Mouse (Mus musculus) heart, embryonic 11.5 days (tissue): Measurements from ENCODE around the gene Pip4k2c. TPM values are rescaled to one million over a fixed set of nuclear protein-coding genes. Genes with fewer than 3 reads are reported as not detected.
"Not testable (repeated sequence)": the region's sequence is repeated elsewhere in the genome, so short reads cannot be mapped to it uniquely, and the experiment has no call there.

Experiments used
- ATAC-seq: fragments of 200-750 bp; cut with Nextera tagmentation; replicated peaks from 2 replicates; pipeline ENCODE4 v1.8.0; 2017; ENCODE audit warnings: moderate library complexity; ENCODE audit not compliant: insufficient number of reproducible peaks, low FRiP score, low TSS enrichment
- H3K27ac ChIP-seq: fragments of 300-500 bp; sonication (generic); 2 replicates; pipeline ENCODE4 v1.5.1; 2014; ENCODE audit warnings: mild to moderate bottlenecking, low read depth, low read length
- H3K27me3 ChIP-seq: fragments of 300-500 bp; sonication (generic); 2 replicates; pipeline ENCODE4 v1.6.1; 2014; ENCODE audit warnings: mild to moderate bottlenecking, low read length, mixed read lengths; ENCODE audit not compliant: control insufficient read depth, insufficient read depth
- H3K36me3 ChIP-seq: fragments of 300-500 bp; sonication (generic); 2 replicates; pipeline ENCODE4 v1.6.1; 2014; ENCODE audit warnings: mild to moderate bottlenecking, low read length, moderate library complexity, mixed read lengths; ENCODE audit not compliant: control insufficient read depth, insufficient read depth
- H3K4me1 ChIP-seq: fragments of 300-500 bp; sonication (generic); 2 replicates; pipeline ENCODE4 v1.6.1; 2014; ENCODE audit warnings: low read length; ENCODE audit not compliant: control insufficient read depth, insufficient read depth
- H3K4me2 ChIP-seq: fragments of 300-500 bp; sonication (generic); 2 replicates; pipeline ENCODE4 v1.6.1; 2014; ENCODE audit warnings: mild to moderate bottlenecking, moderate library complexity
- H3K4me3 ChIP-seq: fragments of 300-500 bp; sonication (generic); 2 replicates; pipeline ENCODE4 v1.5.1; 2014; ENCODE audit warnings: low read depth, low read length
- H3K9ac ChIP-seq: fragments of 300-500 bp; sonication (generic); 2 replicates; pipeline ENCODE4 v1.6.1; 2014; ENCODE audit warnings: mild to moderate bottlenecking, low read depth, low read length, moderate library complexity
- H3K9me3 ChIP-seq: fragments of 300-500 bp; sonication (generic); replicated peaks from 2 replicates; pipeline ENCODE4 v1.6.1; 2016; ENCODE audit warnings: low read length; ENCODE audit not compliant: control insufficient read depth
- whole genome bisulfite sequencing: fragments of 180-500 bp; shearing (Covaris S2); extraction: QIAGEN DNeasy Blood & Tissue Kit; methylation state at CpG from one replicate; pipeline ENCODE4 v1.1.7; 2014; ENCODE audit not compliant: insufficient replicate concordance; 5-methylcytosine and 5-hydroxymethylcytosine counted together
- polyA plus RNA-seq: library from polyadenylated mRNA; unstranded; fragments of >200 nt; fragmentation: Nextera tagmentation; extraction: Ambion mirVana; gene quantifications from 2 replicates; pipeline ENCODE4 v1.2.1, GENCODE M21; 2014

Pip4k2c gene
- polyA plus RNA-seq, 1 experiment from 2014 or later, result 20.8 TPM

DNA sequence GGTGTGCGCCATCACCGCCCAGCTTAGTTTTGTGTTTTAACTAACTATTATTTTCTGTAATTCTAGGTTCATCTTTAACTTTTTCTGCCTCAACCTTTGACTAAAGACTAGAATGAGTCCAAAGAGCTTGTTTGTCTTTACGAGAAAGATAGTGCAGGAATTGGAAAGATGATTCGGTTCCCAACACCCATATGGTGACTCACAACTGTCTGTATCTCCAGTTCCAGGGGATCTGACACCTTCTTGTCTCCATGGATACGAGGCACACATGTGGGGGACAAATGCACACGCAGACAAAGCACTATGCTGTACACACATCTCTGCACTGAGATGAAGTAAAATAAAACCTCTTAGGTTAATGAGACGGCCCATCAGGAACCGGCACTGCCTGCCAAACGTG, 51.3 kb downstream of the Pip4k2c start:
- Histone ChIP-seq H3K4me3 (no peak overlapping the region), H3K9me3 (no peaks in the 10 kb centered on the region), H3K9ac (no peak overlapping the region), H3K27ac (no peak overlapping the region), H3K27me3 (peaks cover 16% of the 10 kb centered on the region; the same call in 1 of the 2 replicates), H3K36me3 (no peaks in the 10 kb centered on the region), H3K4me2 (no peak overlapping the region), H3K4me1 (0 out of 2 replicates have a peak, but pooled peaks cover 4% of the 10 kb centered on the region)
- ATAC-seq, result no peak
- WGBS, result 79% methylated on average over 9 of the region's 9 CpGs

DNA sequence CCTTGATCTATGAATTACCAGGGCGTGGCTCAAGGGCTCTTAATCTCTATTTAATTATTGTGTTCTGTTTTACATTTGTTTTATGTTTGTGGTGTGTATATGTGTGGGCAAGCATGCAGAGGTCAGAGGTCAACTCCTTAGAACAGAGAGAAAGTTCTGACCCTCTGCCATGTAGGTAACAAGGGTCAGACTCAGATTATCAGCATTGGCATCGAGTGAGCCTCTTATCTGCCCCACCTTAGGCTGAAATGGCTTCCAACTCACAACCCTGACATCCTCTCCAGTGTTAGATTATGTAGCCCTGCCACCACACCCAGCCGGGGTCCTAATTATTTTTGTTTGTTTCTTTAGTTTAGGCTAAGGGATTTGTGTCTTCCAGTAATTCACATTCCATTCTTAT, 52.9 kb downstream of the Pip4k2c start:
- ATAC-seq, result no peak
- Histone ChIP-seq H3K27me3 (peaks cover 5% of the 10 kb centered on the region; the same call in 1 of the 2 replicates), H3K4me1 (no peaks in the 10 kb centered on the region), H3K9me3 (no peaks in the 10 kb centered on the region), H3K4me3 (no peak overlapping the region), H3K4me2 (no peak overlapping the region), H3K9ac (no peak overlapping the region), H3K27ac (no peak overlapping the region), H3K36me3 (no peaks in the 10 kb centered on the region)
- WGBS, result 61% methylated on average over 3 of the region's 3 CpGs

DNA sequence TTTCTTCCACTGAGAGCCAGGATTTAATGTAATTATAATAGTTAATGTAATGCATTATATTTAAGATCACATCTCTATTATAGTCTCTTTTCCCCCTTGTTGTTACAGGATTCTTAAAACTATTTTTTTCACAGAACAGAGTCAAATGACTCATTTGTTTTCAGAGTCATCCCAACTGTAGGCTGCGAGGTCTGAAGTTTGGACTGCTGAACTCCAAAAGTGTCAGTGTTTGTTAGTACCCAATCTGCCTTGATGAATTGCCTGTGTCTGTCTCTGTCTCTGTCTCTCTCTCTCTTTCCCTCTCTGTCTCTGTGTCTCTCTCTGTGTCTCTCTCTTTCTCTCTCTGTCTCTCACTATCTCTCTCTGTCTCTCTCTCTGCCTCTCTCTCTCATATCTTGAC, 54.9 kb downstream of the Pip4k2c start:
- Histone ChIP-seq H3K4me3 (no peak overlapping the region), H3K9ac (no peak overlapping the region), H3K27me3 (no peaks in the 10 kb centered on the region), H3K9me3 (no peaks in the 10 kb centered on the region), H3K27ac (no peak overlapping the region), H3K36me3 (no peaks in the 10 kb centered on the region), H3K4me2 (no peak overlapping the region), H3K4me1 (no peaks in the 10 kb centered on the region)
- WGBS, result 67% methylated on average over 1 of the region's 1 CpGs
- no peak for ATAC-seq

DNA sequence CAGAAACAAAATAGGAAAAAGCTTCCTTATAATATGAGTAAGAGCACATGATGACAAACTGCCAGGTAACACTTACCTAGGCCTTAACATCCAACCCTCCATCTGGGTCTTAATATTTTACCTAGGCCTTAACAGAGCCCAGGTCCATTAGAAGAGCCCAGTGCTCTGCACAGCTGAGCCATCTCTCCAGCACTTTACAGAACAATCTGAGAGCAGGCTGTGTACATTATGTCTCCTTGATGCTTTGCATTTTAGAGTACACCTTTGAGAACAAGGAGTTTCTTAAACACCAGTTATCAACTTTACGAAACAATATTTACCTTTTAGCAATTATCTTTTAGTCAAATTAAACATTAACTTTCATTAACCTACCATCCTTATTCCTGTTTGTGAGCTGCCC, 55.3 kb downstream of the Pip4k2c start:
- H3K9me3 ChIP-seq, result no peaks in the 10 kb centered on the region
- no peaks in the 10 kb centered on the region for H3K27me3 ChIP-seq
- WGBS, result 78% methylated on average over 1 of the region's 1 CpGs
- H3K36me3 ChIP-seq, result no peaks in the 10 kb centered on the region
- H3K4me3 ChIP-seq, result no peak overlapping the region
- H3K9ac ChIP-seq, result no peak overlapping the region
- no peaks in the 10 kb centered on the region for H3K4me1 ChIP-seq
- H3K4me2 ChIP-seq, result no peak overlapping the region
- no peak overlapping the region for H3K27ac ChIP-seq
- no peak for ATAC-seq

DNA sequence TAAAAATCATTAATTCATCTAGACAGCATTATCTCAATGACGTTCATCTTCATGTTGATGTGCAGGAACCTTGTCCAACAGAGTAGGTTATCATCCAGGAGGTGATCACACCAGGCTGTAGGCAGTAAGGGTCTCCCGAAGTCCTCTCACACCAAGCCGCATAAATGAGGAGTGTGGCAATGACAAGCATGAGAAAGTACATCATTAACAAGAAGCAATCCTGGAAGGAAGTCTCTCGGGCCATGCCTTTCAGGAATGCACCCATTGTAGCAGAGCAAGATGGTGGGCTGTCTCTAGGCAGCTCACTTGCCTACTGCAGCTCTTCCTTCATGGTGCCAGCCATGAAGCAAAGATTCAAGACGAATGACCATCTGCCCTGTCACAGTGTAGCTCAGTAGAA, 56.7 kb downstream of the Pip4k2c start:
- no peak overlapping the region for H3K27ac ChIP-seq
- WGBS, result 83% methylated on average over 5 of the region's 5 CpGs

DNA sequence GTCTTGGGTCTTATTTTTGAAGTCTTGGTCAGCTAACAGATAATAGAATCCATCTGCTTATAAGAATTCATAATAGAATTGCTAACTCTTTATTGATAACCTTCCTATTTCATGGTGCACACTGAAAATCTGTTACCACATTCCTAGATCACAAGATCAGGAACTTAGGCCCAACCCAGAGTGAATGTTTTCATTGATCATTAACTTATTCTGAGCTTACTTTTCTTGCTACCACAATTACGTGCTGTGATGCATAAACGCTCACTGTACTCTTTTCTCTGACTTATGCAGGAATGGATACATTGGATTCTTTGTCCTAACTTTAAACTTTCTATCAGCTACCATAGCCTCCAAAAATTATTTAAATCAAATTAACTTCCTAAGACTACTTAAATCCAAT, 57.1 kb downstream of the Pip4k2c start:
- H3K27me3 ChIP-seq, result no peaks in the 10 kb centered on the region
- H3K9me3 ChIP-seq, result no peaks in the 10 kb centered on the region
- ATAC-seq, result no peak
- H3K27ac ChIP-seq, result no peak overlapping the region
- H3K36me3 ChIP-seq, result no peaks in the 10 kb centered on the region
- no peak overlapping the region for H3K4me3 ChIP-seq
- no peak overlapping the region for H3K9ac ChIP-seq
- 76% methylated on average over 2 of the region's 2 CpGs for WGBS
- H3K4me2 ChIP-seq, result no peak overlapping the region
- H3K4me1 ChIP-seq, result no peaks in the 10 kb centered on the region

More for the DNA sequence above, 56.7 kb downstream of the Pip4k2c start:
- H3K4me3 ChIP-seq, result no peak overlapping the region
- no peaks in the 10 kb centered on the region for H3K27me3 ChIP-seq
- ATAC-seq, result no peak
- no peaks in the 10 kb centered on the region for H3K9me3 ChIP-seq
- no peak overlapping the region for H3K4me2 ChIP-seq
- H3K9ac ChIP-seq, result no peak overlapping the region
- no peaks in the 10 kb centered on the region for H3K4me1 ChIP-seq
- H3K36me3 ChIP-seq, result no peaks in the 10 kb centered on the region

DNA sequence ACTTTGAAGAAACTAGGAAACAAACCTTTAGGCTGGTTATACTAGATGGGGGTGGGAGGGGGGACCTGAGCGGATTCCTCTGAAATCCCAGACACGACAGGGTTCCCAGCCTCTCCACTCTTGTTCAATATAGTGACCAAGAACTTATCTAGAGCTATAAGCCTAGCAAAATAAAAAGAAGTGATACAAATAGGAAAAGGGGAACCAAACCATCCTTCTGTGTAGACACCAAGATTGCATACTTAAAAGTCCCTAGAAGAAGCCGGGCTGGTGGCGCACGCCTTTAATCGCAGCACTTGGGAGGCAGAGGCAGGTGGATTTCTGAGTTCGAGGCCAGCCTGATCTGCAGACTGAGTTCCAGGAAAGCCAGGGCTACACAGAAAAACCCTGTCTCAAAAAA, 58.1 kb downstream of the Pip4k2c start:
- Histone ChIP-seq H3K27ac (no peak overlapping the region), H3K27me3 (no peaks in the 10 kb centered on the region), H3K4me2 (no peak overlapping the region), H3K36me3 (no peaks in the 10 kb centered on the region), H3K4me3 (no peak overlapping the region), H3K9me3 (no peaks in the 10 kb centered on the region), H3K9ac (no peak overlapping the region), H3K4me1 (no peaks in the 10 kb centered on the region)
- WGBS, result 93% methylated on average over 7 of the region's 7 CpGs
- ATAC-seq, result no peak

DNA sequence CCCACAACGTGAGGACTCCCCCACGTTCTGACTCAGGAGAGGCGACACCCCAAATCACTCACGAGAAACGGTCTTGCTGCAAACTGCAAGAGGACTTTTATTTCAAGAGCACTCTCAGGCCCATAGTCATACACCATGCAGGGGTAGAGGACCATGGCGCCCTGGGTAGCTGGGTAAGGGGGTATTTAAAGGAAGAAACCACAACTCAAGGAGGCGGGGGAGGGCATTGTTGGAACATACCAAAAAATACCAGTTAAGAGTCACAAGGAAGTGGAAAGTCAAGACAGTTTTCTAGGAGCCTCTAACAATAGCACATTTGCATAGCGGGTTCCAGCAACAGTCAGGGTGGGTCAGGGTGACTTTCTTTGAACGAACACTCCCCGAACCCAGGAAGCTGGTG, 58.8 kb downstream of the Pip4k2c start:
- 81% methylated on average over 10 of the region's 10 CpGs for WGBS
- not testable (repeated sequence) for H3K36me3 ChIP-seq, H3K9ac ChIP-seq, H3K4me1 ChIP-seq, H3K4me3 ChIP-seq, H3K27me3 ChIP-seq, ATAC-seq, H3K9me3 ChIP-seq, H3K27ac ChIP-seq, H3K4me2 ChIP-seq

DNA sequence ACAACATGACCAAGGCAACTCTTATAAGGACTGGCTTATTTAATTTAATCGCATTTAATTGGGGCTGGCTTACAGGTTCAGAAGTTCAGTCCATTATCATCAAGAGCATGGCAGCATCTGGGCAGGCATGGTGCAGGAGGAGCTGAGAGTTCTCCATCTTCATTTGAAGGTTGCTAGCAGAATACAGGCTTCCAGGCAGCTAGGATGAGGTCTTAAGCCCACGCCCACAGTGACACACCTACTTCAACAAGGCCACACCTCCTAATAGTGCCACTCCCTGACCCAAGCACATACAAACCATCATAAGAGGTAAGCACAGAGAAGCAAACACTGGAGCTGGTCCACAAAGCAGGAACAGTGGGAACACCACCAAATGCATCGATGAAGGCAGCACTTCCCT, 60.2 kb downstream of the Pip4k2c start:
- 76% methylated on average over 3 of the region's 3 CpGs for WGBS
- H3K4me3 ChIP-seq, H3K9ac ChIP-seq, H3K27me3 ChIP-seq, H3K27ac ChIP-seq, H3K36me3 ChIP-seq, ATAC-seq, H3K4me2 ChIP-seq, H3K9me3 ChIP-seq, H3K4me1 ChIP-seq: not testable (repeated sequence)
